Comparison of ENCODE assay signal across 20 mouse cellular contexts in genomic region chr11:96966172-96966571, GRCm38 (mm10). TPM values are rescaled to one million over a fixed set of nuclear protein-coding genes. Genes with fewer than 3 reads are reported as not detected.
A peak's percentile ranks its signal among the peaks of the same experiment; 100 is the strongest.
DNase-seq lines count a peak whose midpoint lies in the region; ATAC-seq and TF ChIP-seq lines count a peak whose summit lies in the region.
"Had no signal": no experiment of that assay in that cellular context is flagged by ENCODE, and none has a peak within 500 bp of the region (broad histone marks: within the 10 kb centered on the region; RNA-seq: fewer than 3 reads in every experiment).

No protein-coding gene starts in this region.

- no peak for TF ChIP-seq POLR2A in kidney, adult 2 months (IDR thresholded peaks at IDR 0.05; ENCODE audit: low read depth, low read length)
- TF ChIP-seq POLR2A in spleen, adult 2 months (IDR thresholded peaks at IDR 0.05; ENCODE audit: low read depth, low read length), result no peak

- no peak for TF ChIP-seq EP300 in liver, embryonic 14.5 days (IDR thresholded peaks at IDR 0.05; ENCODE audit: low read depth)

- 49% methylated on average over 3 of the region's 3 CpGs for WGBS in kidney, adult 2 months
- 52% methylated on average over 3 of the region's 3 CpGs for WGBS in spleen, adult 2 months
- WGBS in liver, embryonic 14.5 days (ENCODE audit: insufficient replicate concordance), result 61% methylated on average over 3 of the region's 3 CpGs
- 92% methylated on average over 3 of the region's 3 CpGs for WGBS in forebrain, embryonic 13.5 days

- no peak for ATAC-seq in liver, embryonic 14.5 days (ENCODE audit: insufficient read depth)
- ATAC-seq in forebrain, embryonic 13.5 days, result no peak
- ATAC-seq: forebrain, embryonic 14.5 days had no signal

- H3K9ac ChIP-seq in liver, embryonic 14.5 days (replicated peaks), result peak overlapping the region; percentile 27; the same call in 1 of the 2 replicates
- no peak overlapping the region for H3K9ac ChIP-seq in forebrain, embryonic 13.5 days
- H3K9ac ChIP-seq: embryonic facial prominence, embryonic 12.5 days; hindbrain, embryonic 12.5 days; limb, embryonic 12.5 days; neural tube, embryonic 13.5 days had no signal

- DNase-seq in kidney, adult 2 months, result peak; percentile 65
- DNase-seq in kidney, postnatal 14 days, result no peak
- no peak for DNase-seq in spleen, adult 2 months (ENCODE audit: low read depth in 1 of 2, low spot score in 2 of 2)
- no peak for DNase-seq in spleen, postnatal 14 days (ENCODE audit: low spot score in 2 of 2)
- no peak for DNase-seq in liver, embryonic 14.5 days (ENCODE audit: low read depth in 3 of 3, low spot score in 3 of 3)
- DNase-seq in lung, adult 18-20 months, result no peak
- DNase-seq: cerebellum, adult 9-11 months; gastrocnemius, postnatal 36 days; heart, postnatal 14 days; midbrain, embryonic 14.5 days; right cerebral cortex, adult 18-20 months had no signal

- H3K36me3 ChIP-seq in kidney, adult 2 months (ENCODE audit: control insufficient read depth, insufficient read depth, low read length), result no peaks in the 10 kb centered on the region
- peaks cover 9% of the 10 kb centered on the region for H3K36me3 ChIP-seq in spleen, adult 2 months (ENCODE audit: control insufficient read depth, insufficient read depth, low read length)
- H3K36me3 ChIP-seq in liver, embryonic 14.5 days (replicated peaks; ENCODE audit: control insufficient read depth, insufficient read depth, low read depth), result peaks cover 36% of the 10 kb centered on the region
- peaks cover 19% of the 10 kb centered on the region for H3K36me3 ChIP-seq in forebrain, embryonic 13.5 days (ENCODE audit: poor library complexity, severe bottlenecking)

- H3K27ac ChIP-seq in kidney, adult 2 months (ENCODE audit: insufficient read depth, low read depth, low read length), result peak overlapping the region; percentile 53; the same call in 1 of the 2 replicates
- peak overlapping the region; percentile 32; the same call in 1 of the 2 replicates for H3K27ac ChIP-seq in spleen, adult 2 months (ENCODE audit: insufficient read depth, low read length)
- peak overlapping the region; percentile 41; the same call in 1 of the 2 replicates for H3K27ac ChIP-seq in liver, embryonic 14.5 days
- H3K27ac ChIP-seq in forebrain, embryonic 13.5 days, result no peak overlapping the region
- H3K27ac ChIP-seq: embryonic facial prominence, embryonic 12.5 days; hindbrain, embryonic 12.5 days; neural tube, embryonic 13.5 days had no signal

- no peak for TF ChIP-seq CTCF in kidney, adult 2 months (conservative IDR thresholded peaks at IDR 0.05; ENCODE audit: insufficient read depth, insufficient read length, low read depth, low read length)
- TF ChIP-seq CTCF in spleen, adult 2 months (IDR thresholded peaks at IDR 0.05; ENCODE audit: extremely low read depth, insufficient read depth, insufficient read length, insufficient replicate concordance), result no peak
- TF ChIP-seq CTCF in liver, embryonic 14.5 days (IDR thresholded peaks at IDR 0.05; ENCODE audit: low read depth), result no peak

- no peak overlapping the region; the same call in 1 of the 2 replicates for H3K4me2 ChIP-seq in liver, embryonic 14.5 days (ENCODE audit: low read depth)
- no peak overlapping the region for H3K4me2 ChIP-seq in forebrain, embryonic 13.5 days
- H3K4me2 ChIP-seq: embryonic facial prominence, embryonic 12.5 days; hindbrain, embryonic 12.5 days; limb, embryonic 12.5 days; neural tube, embryonic 13.5 days had no signal

- H3K4me3 ChIP-seq in kidney, adult 2 months (ENCODE audit: insufficient read depth, low read depth, low read length), result no peak overlapping the region
- H3K4me3 ChIP-seq in spleen, adult 2 months (ENCODE audit: extremely low read depth, insufficient read depth, insufficient read length), result no peak overlapping the region
- no peak overlapping the region for H3K4me3 ChIP-seq in liver, embryonic 14.5 days (ENCODE audit: insufficient read depth in 1 of 2, low read depth in 2 of 2, low read length in 2 of 2)
- no peak overlapping the region for H3K4me3 ChIP-seq in forebrain, embryonic 13.5 days
- H3K4me3 ChIP-seq: embryonic facial prominence, embryonic 12.5 days; hindbrain, embryonic 12.5 days; limb, embryonic 12.5 days; neural tube, embryonic 13.5 days had no signal

- H3K9me3 ChIP-seq in liver, embryonic 14.5 days (ENCODE audit: control insufficient read depth, low read length), result no peaks in the 10 kb centered on the region
- no peaks in the 10 kb centered on the region for H3K9me3 ChIP-seq in forebrain, embryonic 13.5 days (replicated peaks)
- H3K9me3 ChIP-seq: embryonic facial prominence, embryonic 12.5 days; hindbrain, embryonic 12.5 days; limb, embryonic 12.5 days; megakaryocyte, embryonic 14.5 days; neural tube, embryonic 13.5 days had no signal

- peaks cover 28% of the 10 kb centered on the region for H3K4me1 ChIP-seq in kidney, adult 2 months (ENCODE audit: control insufficient read depth, insufficient read depth, low read length)
- peaks cover 13% of the 10 kb centered on the region; the same call in 1 of the 2 replicates for H3K4me1 ChIP-seq in spleen, adult 2 months (ENCODE audit: control insufficient read depth, insufficient read depth, insufficient read length)
- peaks cover 50 to 58% of the 10 kb centered on the region in 2 experiments for H3K4me1 ChIP-seq in liver, embryonic 14.5 days (replicated peaks; ENCODE audit: control insufficient read depth in 2 of 2, insufficient read depth in 2 of 2, low read length in 1 of 2)
- 0 out of 2 replicates have a peak, but pooled peaks cover 3% of the 10 kb centered on the region for H3K4me1 ChIP-seq in forebrain, embryonic 13.5 days
- H3K4me1 ChIP-seq: limb, embryonic 12.5 days had no signal

- H3K27me3 ChIP-seq in kidney, adult 2 months (replicated peaks; ENCODE audit: control insufficient read depth, insufficient read depth, low read length), result no peaks in the 10 kb centered on the region
- no peaks in the 10 kb centered on the region for H3K27me3 ChIP-seq in spleen, adult 2 months (ENCODE audit: control insufficient read depth, insufficient read depth, low read length)
- H3K27me3 ChIP-seq in liver, embryonic 14.5 days (ENCODE audit: control insufficient read depth, insufficient read depth, low read length), result no peaks in the 10 kb centered on the region
- no peaks in the 10 kb centered on the region for H3K27me3 ChIP-seq in forebrain, embryonic 13.5 days
- H3K27me3 ChIP-seq: embryonic facial prominence, embryonic 12.5 days; hindbrain, embryonic 12.5 days; limb, embryonic 12.5 days; megakaryocyte, embryonic 14.5 days; neural tube, embryonic 13.5 days had no signal

RNA-seq across cellular contexts. Expression of gene Sp2, which starts 16.6 kb away (rescaled TPM):
- 11.9 and 13.3 TPM in 2 replicates for polyA plus RNA-seq in kidney, adult 2 months (2012; rRNA removed)
- polyA plus RNA-seq in spleen, adult 2 months (2012; rRNA removed), result 23.9 and 29.1 TPM in 2 replicates
- 7.7 and 8.0 TPM in 2 replicates for polyA plus RNA-seq in liver, embryonic 14.5 days (2012; rRNA removed)
- polyA plus RNA-seq in liver, embryonic 14.5 days (2014; fragmentation: Nextera tagmentation; extraction: Ambion mirVana), result 13.7 and 17.1 TPM in 2 replicates
- polyA plus RNA-seq in forebrain, embryonic 13.5 days (2015; fragmentation: Nextera tagmentation; extraction: Ambion mirVana), result 18.3 and 18.8 TPM in 2 replicates

RNA-seq across cellular contexts. Expression of gene Pnpo, which starts 22.4 kb away (rescaled TPM):
- polyA plus RNA-seq in kidney, adult 2 months (2012; rRNA removed), result 73.0 and 77.1 TPM in 2 replicates
- 33.2 and 57.0 TPM in 2 replicates for polyA plus RNA-seq in spleen, adult 2 months (2012; rRNA removed)
- 315 and 355 TPM in 2 replicates for polyA plus RNA-seq in liver, embryonic 14.5 days (2012; rRNA removed)
- polyA plus RNA-seq in liver, embryonic 14.5 days (2014; fragmentation: Nextera tagmentation; extraction: Ambion mirVana), result 564 and 592 TPM in 2 replicates
- 13.9 and 20.0 TPM in 2 replicates for polyA plus RNA-seq in forebrain, embryonic 13.5 days (2015; fragmentation: Nextera tagmentation; extraction: Ambion mirVana)

RNA-seq across cellular contexts. Expression of gene Prr15l, which starts 38.3 kb away (rescaled TPM):
- 114 and 119 TPM in 2 replicates for polyA plus RNA-seq in kidney, adult 2 months (2012; rRNA removed)
- 1.8 and 2.2 TPM in 2 replicates for polyA plus RNA-seq in spleen, adult 2 months (2012; rRNA removed)
- polyA plus RNA-seq in liver, embryonic 14.5 days (2012; rRNA removed), result 2.8 and 3.3 TPM in 2 replicates
- 4.9 and 8.5 TPM in 2 replicates for polyA plus RNA-seq in liver, embryonic 14.5 days (2014; fragmentation: Nextera tagmentation; extraction: Ambion mirVana)
- 0.08 and 0.25 TPM in 2 replicates for polyA plus RNA-seq in forebrain, embryonic 13.5 days (2015; fragmentation: Nextera tagmentation; extraction: Ambion mirVana)
- polyA plus RNA-seq: neural tube, embryonic 13.5 days had no signal

RNA-seq across cellular contexts. Expression of gene Sp6, which starts 47.0 kb away (rescaled TPM):
- polyA plus RNA-seq in kidney, adult 2 months (2012; rRNA removed), result 0.91 and 0.95 TPM in 2 replicates
- polyA plus RNA-seq in spleen, adult 2 months (2012; rRNA removed), result 0.57 and 0.82 TPM in 2 replicates
- 0.02 and 0.06 TPM in 2 replicates for polyA plus RNA-seq in liver, embryonic 14.5 days (2012; rRNA removed)
- polyA plus RNA-seq in liver, embryonic 14.5 days (2014; fragmentation: Nextera tagmentation; extraction: Ambion mirVana), result not detected in 2 replicates
- 0.15 and 0.21 TPM in 2 replicates for polyA plus RNA-seq in forebrain, embryonic 13.5 days (2015; fragmentation: Nextera tagmentation; extraction: Ambion mirVana)
- polyA plus RNA-seq: erythroblast, embryonic 14.5 days; intestine, embryonic 16.5 days; midbrain, embryonic 14.5 days had no signal

RNA-seq across cellular contexts. Expression of gene Cdk5rap3, which starts 49.9 kb away (rescaled TPM):
- 35.6 and 37.2 TPM in 2 replicates for polyA plus RNA-seq in kidney, adult 2 months (2012; rRNA removed)
- polyA plus RNA-seq in spleen, adult 2 months (2012; rRNA removed), result 31.7 and 36.0 TPM in 2 replicates
- polyA plus RNA-seq in liver, embryonic 14.5 days (2012; rRNA removed), result 14.2 and 20.1 TPM in 2 replicates
- polyA plus RNA-seq in liver, embryonic 14.5 days (2014; fragmentation: Nextera tagmentation; extraction: Ambion mirVana), result 34.1 and 36.4 TPM in 2 replicates
- polyA plus RNA-seq in forebrain, embryonic 13.5 days (2015; fragmentation: Nextera tagmentation; extraction: Ambion mirVana), result 102 and 104 TPM in 2 replicates

Comparison
In these comparisons a context has a peak if more than half of its experiments do, and no peak if none do; other contexts are left out.
1. RNA of gene Prr15l, which starts 38.3 kb away (polyA plus RNA-seq): 114 to 119 TPM in kidney, adult 2 months; 2.8 to 8.5 TPM in liver, embryonic 14.5 days, 1.8 to 2.2 TPM in spleen, adult 2 months and 0.08 to 0.25 TPM in forebrain, embryonic 13.5 days; every median in the first group is over 10 times any median in the second.